Mouse (Mus musculus): ENCODE results near the gene Tsr3. TPM values are rescaled to one million over a fixed set of nuclear protein-coding genes. Genes with fewer than 3 reads are reported as not detected.
A peak's percentile ranks its signal among the peaks of the same experiment; 100 is the strongest.

The Tsr3 gene
- total and polyA plus RNA-seq, 3 experiments = 38.7 to 42.3 (median 40.8) TPM

GRCm38 (mm10) chr17:25256140-25256754 lies 16.3 kb downstream of the Tsr3 start, which contains the start of gene Baiap3:
Gene Baiap3 (minus strand): TSS chr17:25256364.
- DNase-seq (ENCODE audit: extremely low read depth) = no peak
- Histone ChIP-seq H3K9ac (ENCODE audit: insufficient read depth, low read depth) (no peak within 1 kb of the TSS), H3K9me3 (replicated peaks; ENCODE audit: low read length) (no peaks in the 10 kb centered on the region), H3K4me2 (ENCODE audit: insufficient read depth, low read depth, poor library complexity, severe bottlenecking) (no peak within 1 kb of the TSS), H3K36me3 (replicated peaks in 1 of 2; ENCODE audit: control insufficient read depth in 1 of 2, insufficient read depth in 1 of 2, low read length in 1 of 2) (peaks cover 19 to 34% of the 10 kb centered on the region in 2 experiments), H3K27ac (ENCODE audit: insufficient read depth, low read depth) (no peak within 1 kb of the TSS), H3K4me1 (ENCODE audit: control insufficient read depth in 1 of 2, insufficient read depth in 2 of 2) (peaks cover 4 to 20% of the 10 kb centered on the region in 2 experiments; a peak in 3 of 4 replicates), H3K4me3 (replicated peaks in 1 of 3; ENCODE audit: low read depth in 2 of 3, low read length in 2 of 3, poor library complexity in 1 of 3) (no peak within 1 kb of the TSS), H3K27me3 (replicated peaks) (peaks cover 17% of the 10 kb centered on the region), H3K79me2 (replicated peaks; ENCODE audit: control insufficient read depth, extremely low read depth, insufficient read depth, poor library complexity, severe bottlenecking) (no peaks in the 10 kb centered on the region)
- in situ Hi-C loops (cut with MboI; ENCODE audit: low pct_ligation_motif_present, low pct_unique_long_range_greater_than_20kb, low sequenced_read_pairs) = no loop called here
- dilution Hi-C loops (cut with MboI; ENCODE audit: extremely low pct_ligation_motif_present, extremely low pct_unique_long_range_greater_than_20kb, low sequenced_read_pairs) = no loop called here
- no peak for TF ChIP-seq USF1 (IDR thresholded peaks at IDR 0.05; ENCODE audit: low read depth, low read length)
- no peak for TF ChIP-seq ZC3H11A (IDR thresholded peaks at IDR 0.05; ENCODE audit: low read depth, low read length)
- no peak for TF ChIP-seq ZMIZ1 (IDR thresholded peaks at IDR 0.05; ENCODE audit: low read depth, low read length)
- TF ChIP-seq MAFK (IDR thresholded peaks at IDR 0.05; ENCODE audit: insufficient replicate concordance, low read length) = no peak
- TF ChIP-seq POLR2A (IDR thresholded peaks at IDR 0.05; ENCODE audit: low read depth, low read length) = no peak
- TF ChIP-seq ELF1 (IDR thresholded peaks at IDR 0.05; ENCODE audit: low read depth, low read length) = no peak
- no peak for TF ChIP-seq NELFE (IDR thresholded peaks at IDR 0.05; ENCODE audit: low read depth, low read length)
- no peak for TF ChIP-seq USF2 (conservative IDR thresholded peaks at IDR 0.05; ENCODE audit: low read depth, low read length)
- TF ChIP-seq CHD1 (IDR thresholded peaks at IDR 0.05; ENCODE audit: low read depth, low read length) = no peak
- no peak for TF ChIP-seq E2F4 (IDR thresholded peaks at IDR 0.05; ENCODE audit: insufficient replicate concordance, low read depth, low read length)
- TF ChIP-seq MYC (IDR thresholded peaks at IDR 0.05; ENCODE audit: low read depth, low read length) = no peak
- TF ChIP-seq MXI1 (IDR thresholded peaks at IDR 0.05; ENCODE audit: low read depth, low read length) = no peak
- no peak for TF ChIP-seq JUND (conservative IDR thresholded peaks at IDR 0.05; ENCODE audit: low read depth, low read length)
- no peak for TF ChIP-seq IRF4 (IDR thresholded peaks at IDR 0.05; ENCODE audit: low read depth, low read length)
- no peak for TF ChIP-seq SIN3A (IDR thresholded peaks at IDR 0.05; ENCODE audit: low read length)
- TF ChIP-seq MAX (IDR thresholded peaks at IDR 0.05; ENCODE audit: low read length) = no peak
- TF ChIP-seq SMC3 (IDR thresholded peaks at IDR 0.05; ENCODE audit: low read depth, low read length) = no peak
- no peak for TF ChIP-seq MAZ (IDR thresholded peaks at IDR 0.05; ENCODE audit: low read depth, low read length)
- TF ChIP-seq GABPA (IDR thresholded peaks at IDR 0.05; ENCODE audit: insufficient replicate concordance, low read depth, low read length) = no peak

- no peak overlapping the region for H3K4me2 ChIP-seq (ENCODE audit: insufficient read depth, low read depth, poor library complexity, severe bottlenecking)
- no peak overlapping the region for H3K4me3 ChIP-seq (replicated peaks in 1 of 3; ENCODE audit: low read depth in 2 of 3, low read length in 2 of 3, poor library complexity in 1 of 3)
- in situ Hi-C loops (cut with MboI; ENCODE audit: low pct_ligation_motif_present, low pct_unique_long_range_greater_than_20kb, low sequenced_read_pairs) = no loop called here
- dilution Hi-C loops (cut with MboI; ENCODE audit: extremely low pct_ligation_motif_present, extremely low pct_unique_long_range_greater_than_20kb, low sequenced_read_pairs) = no loop called here
- TF ChIP-seq RAD21 (IDR thresholded peaks at IDR 0.05; ENCODE audit: low read depth, low read length) = no peak
- TF ChIP-seq MXI1 (IDR thresholded peaks at IDR 0.05; ENCODE audit: low read depth, low read length) = no peak
- no peak for TF ChIP-seq EP300 (IDR thresholded peaks at IDR 0.05; ENCODE audit: low read length)
- TF ChIP-seq CHD2 (IDR thresholded peaks at IDR 0.05; ENCODE audit: low read length) = no peak
- TF ChIP-seq CTCF (conservative IDR thresholded peaks at IDR 0.05 in 1 of 2, IDR thresholded peaks at IDR 0.05 in 1 of 2; ENCODE audit: low read depth in 2 of 2, low read length in 2 of 2) = no peak
- no peak for TF ChIP-seq MAX (IDR thresholded peaks at IDR 0.05; ENCODE audit: low read length)
- TF ChIP-seq POLR2A (IDR thresholded peaks at IDR 0.05; ENCODE audit: low read depth, low read length) = no peak
- no peak for TF ChIP-seq MYC (IDR thresholded peaks at IDR 0.05; ENCODE audit: low read depth, low read length)
- TF ChIP-seq SIN3A (IDR thresholded peaks at IDR 0.05; ENCODE audit: low read length) = no peak
- no peak overlapping the region for H3K27ac ChIP-seq (ENCODE audit: insufficient read depth, low read depth)
- no peak overlapping the region for H3K9ac ChIP-seq (ENCODE audit: insufficient read depth, low read depth)
- H3K4me1 ChIP-seq (ENCODE audit: control insufficient read depth in 1 of 2, insufficient read depth in 2 of 2) = peaks cover 4 to 20% of the 10 kb centered on the region in 2 experiments; a peak in 3 of 4 replicates
- DNase-seq (ENCODE audit: extremely low read depth) = peak; percentile 59
- no peaks in the 10 kb centered on the region for H3K9me3 ChIP-seq (replicated peaks; ENCODE audit: low read length)
- H3K36me3 ChIP-seq (replicated peaks in 1 of 2; ENCODE audit: control insufficient read depth in 1 of 2, insufficient read depth in 1 of 2, low read length in 1 of 2) = peaks cover 25 to 40% of the 10 kb centered on the region in 2 experiments
- no peaks in the 10 kb centered on the region for H3K79me2 ChIP-seq (replicated peaks; ENCODE audit: control insufficient read depth, extremely low read depth, insufficient read depth, poor library complexity, severe bottlenecking)
- peaks cover 6% of the 10 kb centered on the region for H3K27me3 ChIP-seq (replicated peaks)
These were observed 17.9 kb downstream of the Tsr3 start for GRCm38 (mm10) chr17:25257804-25258261.

Data from CH12.LX (cell line).